Mouse (Mus musculus): ENCODE data around the gene Fgf2.

The Fgf2 gene

GRCm38 (mm10) chr3:37414413-37414960, 66.3 kb downstream of the Fgf2 start:
- peak; percentile 75 for DNase-seq (ENCODE audit: low read depth, low spot score)

DNA sequence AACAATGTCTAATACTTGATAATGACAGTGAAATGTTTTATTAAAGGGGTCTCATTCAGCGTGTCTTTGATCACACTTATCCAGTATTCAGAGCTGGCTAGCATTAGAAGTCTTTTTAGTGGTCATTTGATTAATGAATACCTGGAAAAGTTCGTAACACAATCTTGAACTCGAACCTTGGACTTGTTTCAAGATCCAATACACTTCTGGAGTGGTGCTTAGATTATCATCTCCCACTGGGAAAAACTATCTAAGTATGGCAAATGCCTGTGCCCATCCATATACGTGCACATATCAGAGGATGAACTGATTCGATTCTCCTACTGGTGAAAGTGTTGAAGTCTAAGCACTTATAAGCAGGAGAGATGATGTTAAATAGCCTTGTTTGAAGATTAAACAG, 70.2 kb downstream of the Fgf2 start:
- no peak for DNase-seq (ENCODE audit: low read depth, low spot score)

DNA sequence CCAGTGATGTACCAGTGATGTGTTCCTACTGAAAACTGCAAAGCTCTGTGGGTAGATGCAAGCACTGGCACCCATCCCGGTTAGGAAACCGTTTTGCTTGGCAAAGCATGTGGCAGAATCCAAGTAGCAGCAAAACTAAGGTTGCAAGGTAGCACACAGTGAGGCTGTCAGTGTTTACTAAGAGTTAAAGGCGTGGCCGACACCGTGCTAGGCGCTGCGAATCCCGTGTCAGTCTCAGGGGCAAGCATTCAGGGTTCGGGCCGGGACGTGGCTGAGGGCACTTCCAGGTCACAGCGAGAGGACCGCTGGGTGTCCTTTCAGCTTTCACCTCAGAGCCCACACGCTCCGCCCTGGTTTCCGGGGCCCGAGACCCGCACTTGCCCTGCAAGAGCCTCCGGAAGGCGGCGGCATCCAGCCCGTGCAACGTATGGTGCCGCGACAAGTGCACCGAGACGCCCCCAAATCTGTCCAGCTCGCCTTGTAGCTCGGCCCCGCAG, 70.9 kb downstream of the Fgf2 start:
- DNase-seq (ENCODE audit: low read depth, low spot score) = no peak

GRCm38 (mm10) chr3:37419458-37419991, 71.4 kb downstream of the Fgf2 start, which contains the start of gene Spata5:
Gene Spata5 (plus strand): TSS chr3:37419896.
- DNase-seq (ENCODE audit: low read depth, low spot score) = peak; percentile 100

DNA sequence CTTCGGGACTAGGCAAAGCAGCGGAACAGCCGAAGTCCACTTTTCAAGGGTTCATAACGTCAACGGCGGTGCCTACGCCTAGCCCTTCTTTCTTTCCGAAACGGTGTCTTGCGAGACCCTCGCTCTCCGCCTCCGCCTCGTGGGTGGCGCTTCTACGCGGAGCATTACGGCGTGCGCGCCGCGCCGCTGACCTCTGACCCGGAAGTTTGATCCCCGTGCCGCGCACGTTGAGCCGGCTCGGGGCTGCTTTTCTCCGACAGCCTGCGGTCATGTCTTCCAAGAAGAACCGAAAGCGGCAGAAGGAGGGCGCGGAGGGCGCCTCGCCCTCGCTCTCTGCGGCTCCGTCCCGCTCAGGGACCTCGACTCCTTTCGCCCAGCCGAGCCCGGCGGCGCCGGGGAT, 71.9 kb downstream of the Fgf2 start, which contains the start of gene Nudt6:
Gene Nudt6 (minus strand): TSS at position 140 of the 400 bp plus-strand sequence.
- DNase-seq (ENCODE audit: low read depth, low spot score) = peak; percentile 97

DNA sequence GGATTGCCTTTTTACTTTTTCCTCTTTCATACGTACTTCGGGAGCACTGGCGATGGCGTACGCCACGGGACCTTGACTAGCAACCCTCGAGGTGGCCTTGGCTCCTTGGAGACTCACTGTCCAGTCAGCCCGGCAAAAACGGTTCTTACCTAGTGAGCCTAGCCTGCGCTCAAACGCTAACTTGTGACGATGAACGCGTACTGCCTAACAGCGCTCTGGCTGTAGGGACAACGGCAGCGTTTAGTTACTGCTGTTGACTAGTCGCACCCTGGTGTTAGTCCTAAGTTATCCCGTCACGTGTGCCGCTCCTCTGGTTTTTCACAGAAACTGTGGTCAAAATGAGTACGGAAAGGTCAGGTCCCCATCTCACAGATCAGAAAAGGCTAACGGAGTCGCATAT, 72.5 kb downstream of the Fgf2 start:
- DNase-seq (ENCODE audit: low read depth, low spot score) = no peak

GRCm38 (mm10) chr3:37421179-37421578, 73.0 kb downstream of the Fgf2 start:
- DNase-seq (ENCODE audit: low read depth, low spot score) = peak; percentile 11

DNA sequence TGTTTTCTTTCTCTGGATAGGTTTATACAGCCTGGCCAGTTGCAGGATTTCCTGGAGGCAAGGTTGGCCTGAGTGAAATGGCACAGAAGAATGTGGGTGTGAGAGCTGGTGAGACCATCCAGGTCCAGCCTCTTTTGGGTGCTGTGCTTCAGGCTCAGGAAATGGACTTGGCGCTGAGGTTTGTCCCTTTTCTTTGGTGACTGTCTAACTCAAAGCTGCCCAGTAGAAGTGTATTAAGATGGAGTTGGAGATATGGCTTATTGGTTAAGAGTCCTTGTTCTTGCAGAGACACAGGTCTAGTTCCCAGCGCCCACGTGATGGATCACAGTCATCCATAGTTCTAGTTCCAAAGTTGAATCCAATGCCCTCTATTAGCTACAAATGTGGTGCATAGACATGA, 77.9 kb downstream of the Fgf2 start:
- DNase-seq (ENCODE audit: low read depth, low spot score) = no peak

GRCm38 (mm10) chr3:37430359-37430758, 82.2 kb downstream of the Fgf2 start:
- no peak for DNase-seq (ENCODE audit: low read depth, low spot score)

DNA sequence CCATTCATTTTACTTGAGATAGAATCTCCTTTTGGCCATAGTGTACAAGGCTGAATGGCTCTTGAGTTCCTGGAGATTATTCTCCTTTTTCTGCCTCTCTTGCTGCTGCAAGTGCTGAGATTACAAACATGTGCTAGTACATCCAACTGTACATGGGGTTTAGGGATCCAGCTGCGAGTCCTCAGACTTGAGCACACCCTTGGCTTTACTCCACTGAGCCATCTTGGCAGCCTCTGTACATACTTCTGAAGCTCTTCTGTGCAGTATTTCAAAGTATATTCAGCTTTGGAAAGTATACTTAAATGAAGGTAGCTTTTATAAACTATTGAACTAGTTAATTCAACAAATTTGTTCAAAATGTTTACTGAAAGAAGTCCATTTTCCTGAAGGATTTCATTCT, 91.6 kb downstream of the Fgf2 start:
- DNase-seq (ENCODE audit: low read depth, low spot score) = no peak

DNA sequence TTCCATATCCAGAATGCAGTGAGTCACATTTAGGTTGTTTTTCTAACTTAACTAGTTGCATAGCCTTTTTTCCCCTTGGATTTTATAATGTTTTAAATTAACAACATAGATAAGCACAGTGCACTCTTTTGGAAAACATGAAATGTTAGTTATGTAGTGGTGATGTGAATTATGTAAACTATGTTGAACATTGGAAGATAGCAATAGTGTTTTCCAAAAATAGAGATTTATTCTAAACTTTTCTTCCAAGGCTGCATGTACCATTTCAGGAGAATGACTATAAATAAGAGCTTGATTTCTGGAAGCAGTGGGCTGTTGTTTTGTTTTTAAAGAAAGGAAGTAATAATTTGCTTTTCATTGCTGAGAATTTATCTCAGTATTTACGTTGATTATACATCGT, 95.3 kb downstream of the Fgf2 start:
- no peak for DNase-seq (ENCODE audit: low read depth, low spot score)

- DNase-seq (ENCODE audit: low read depth, low spot score) = peak; percentile 10
These were observed 107.8 kb downstream of the Fgf2 start for GRCm38 (mm10) chr3:37455992-37456391.

Measured in CD4-positive helper T cell, adult 2 months (primary cell).